Mouse (Mus musculus) hindbrain, embryonic 10.5 days (tissue): ENCODE measurements around the gene Srcap. TPM values are rescaled to one million over a fixed set of nuclear protein-coding genes. Genes with fewer than 3 reads are reported as not detected.

Experiments
- DNase-seq: peaks from one replicate; pipeline ENCODE4 v3.0.0-alpha.2; 2017; ENCODE audit warnings: low spot score
- H3K27ac ChIP-seq: fragments of 300-500 bp; sonication (generic); 2 replicates; pipeline ENCODE4 v1.5.1; 2016; ENCODE audit warnings: mild to moderate bottlenecking, moderate library complexity
- H3K27me3 ChIP-seq: fragments of 300-500 bp; sonication (generic); 2 replicates; pipeline ENCODE4 v1.6.1; 2016; ENCODE audit warnings: mild to moderate bottlenecking; ENCODE audit not compliant: poor library complexity, insufficient read depth, severe bottlenecking
- H3K36me3 ChIP-seq: fragments of 300-500 bp; sonication (generic); 2 replicates; pipeline ENCODE4 v1.6.1; 2016; ENCODE audit warnings: mild to moderate bottlenecking, moderate library complexity
- H3K4me1 ChIP-seq: fragments of 300-500 bp; sonication (generic); replicated peaks from 2 replicates; pipeline ENCODE4 v1.6.1; 2016; ENCODE audit warnings: mild to moderate bottlenecking
- H3K4me3 ChIP-seq: fragments of 300-500 bp; sonication (generic); 2 replicates; pipeline ENCODE4 v1.5.1; 2016; ENCODE audit warnings: mild to moderate bottlenecking, moderate library complexity
- H3K9me3 ChIP-seq: fragments of 300-500 bp; sonication (generic); 2 replicates; pipeline ENCODE4 v1.6.1; 2016; ENCODE audit warnings: mild to moderate bottlenecking, moderate library complexity
- WGBS: fragments of 180-500 bp; shearing (Covaris S2); methylation state at CpG from one replicate; pipeline ENCODE4 v1.1.7; 2016; 5-methylcytosine and 5-hydroxymethylcytosine counted together
- polyA plus RNA-seq: library from polyadenylated mRNA; unstranded; fragments of >200 nt; fragmentation: Nextera tagmentation; extraction: Ambion mirVana; gene quantifications from 2 replicates; pipeline ENCODE4 v1.2.1, GENCODE M21; 2016

The Srcap gene
- polyA plus RNA-seq, 1 experiment from 2014 or later = 71.4 TPM

- DNase-seq = no peak
- no peaks in the 10 kb centered on the region for H3K9me3 ChIP-seq
- peaks cover 93% of the 10 kb centered on the region for H3K36me3 ChIP-seq
- H3K4me3 ChIP-seq = no peak within 1 kb of the TSS
- H3K27ac ChIP-seq = no peak within 1 kb of the TSS
- H3K27me3 ChIP-seq = no peaks in the 10 kb centered on the region
- WGBS = 93% methylated on average over 5 of the region's 5 CpGs
- H3K4me1 ChIP-seq = no peaks in the 10 kb centered on the region
Measured at GRCm38 (mm10) chr7:127561340-127561858, 49.6 kb downstream of the Srcap start, which contains the start of gene Tmem265. Gene Tmem265, plus strand, starts transcription at chr7:127561390.

- no peaks in the 10 kb centered on the region for H3K9me3 ChIP-seq
- WGBS = 91% methylated on average over 6 of the region's 6 CpGs
- peaks cover 90% of the 10 kb centered on the region for H3K36me3 ChIP-seq
- H3K27me3 ChIP-seq = no peaks in the 10 kb centered on the region
- no peak for DNase-seq
- no peaks in the 10 kb centered on the region for H3K4me1 ChIP-seq
- no peak overlapping the region for H3K4me3 ChIP-seq
- no peak overlapping the region for H3K27ac ChIP-seq
Measured at GRCm38 (mm10) chr7:127564381-127565150, 52.8 kb downstream of the Srcap start.

- DNase-seq = peak; percentile 91
- H3K27ac ChIP-seq = peak within 1 kb of the TSS; percentile 94
- H3K27me3 ChIP-seq = no peaks in the 10 kb centered on the region
- WGBS = under 1% methylated on average over 17 of the region's 17 CpGs
- peak within 1 kb of the TSS; percentile 95 for H3K4me3 ChIP-seq
- peaks cover 26% of the 10 kb centered on the region for H3K4me1 ChIP-seq
- no peaks in the 10 kb centered on the region for H3K9me3 ChIP-seq
- H3K36me3 ChIP-seq = peaks cover 41% of the 10 kb centered on the region
Measured at GRCm38 (mm10) chr7:127572895-127573471, 61.2 kb downstream of the Srcap start, which contains the start of gene Phkg2. Gene Phkg2, plus strand, starts transcription at chr7:127573340.

- Histone ChIP-seq H3K27ac (peak overlapping the region; percentile 94), H3K4me3 (peak overlapping the region; percentile 95), H3K36me3 (peaks cover 43% of the 10 kb centered on the region), H3K4me1 (peaks cover 26% of the 10 kb centered on the region), H3K27me3 (no peaks in the 10 kb centered on the region), H3K9me3 (no peaks in the 10 kb centered on the region)
- DNase-seq = no peak
- WGBS = 1% methylated on average over 27 of the region's 28 CpGs
Measured at GRCm38 (mm10) chr7:127573503-127574008, 61.8 kb downstream of the Srcap start.

GRCm38 (mm10) chr7:127574115-127574514 lies 62.3 kb downstream of the Srcap start:
- peaks cover 42% of the 10 kb centered on the region for H3K36me3 ChIP-seq
- no peaks in the 10 kb centered on the region for H3K27me3 ChIP-seq
- H3K9me3 ChIP-seq = no peaks in the 10 kb centered on the region
- 27% methylated on average over 7 of the region's 7 CpGs for WGBS
- DNase-seq = no peak
- peak overlapping the region; percentile 95 for H3K4me3 ChIP-seq
- peak overlapping the region; percentile 94 for H3K27ac ChIP-seq
- peaks cover 26% of the 10 kb centered on the region for H3K4me1 ChIP-seq

GRCm38 (mm10) chr7:127583260-127583659 lies 71.5 kb downstream of the Srcap start:
- no peak overlapping the region for H3K4me3 ChIP-seq
- WGBS = 96% methylated on average over 6 of the region's 6 CpGs
- no peak for DNase-seq
- no peaks in the 10 kb centered on the region for H3K9me3 ChIP-seq
- H3K4me1 ChIP-seq = peaks cover 12% of the 10 kb centered on the region
- no peak overlapping the region for H3K27ac ChIP-seq
- H3K36me3 ChIP-seq = peaks cover 73% of the 10 kb centered on the region
- no peaks in the 10 kb centered on the region for H3K27me3 ChIP-seq

- Histone ChIP-seq H3K4me3 (no peak overlapping the region), H3K36me3 (peaks cover 64% of the 10 kb centered on the region), H3K27me3 (no peaks in the 10 kb centered on the region), H3K27ac (no peak overlapping the region), H3K9me3 (no peaks in the 10 kb centered on the region), H3K4me1 (peaks cover 22% of the 10 kb centered on the region)
- no peak for DNase-seq
- WGBS = 93% methylated on average over 7 of the region's 7 CpGs
Measured at GRCm38 (mm10) chr7:127585031-127585430, 73.2 kb downstream of the Srcap start.

GRCm38 (mm10) chr7:127586149-127586548 lies 74.4 kb downstream of the Srcap start:
- Histone ChIP-seq H3K36me3 (peaks cover 64% of the 10 kb centered on the region), H3K27me3 (no peaks in the 10 kb centered on the region), H3K27ac (no peak overlapping the region), H3K9me3 (no peaks in the 10 kb centered on the region), H3K4me3 (no peak overlapping the region), H3K4me1 (peaks cover 22% of the 10 kb centered on the region)
- WGBS = 91% methylated on average over 6 of the region's 6 CpGs
- DNase-seq = no peak

GRCm38 (mm10) chr7:127587196-127587595 lies 75.4 kb downstream of the Srcap start:
- WGBS = 76% methylated on average over 5 of the region's 5 CpGs
- peak overlapping the region; percentile 92 for H3K4me3 ChIP-seq
- H3K27me3 ChIP-seq = no peaks in the 10 kb centered on the region
- no peak for DNase-seq
- peak overlapping the region; percentile 90 for H3K27ac ChIP-seq
- peaks cover 64% of the 10 kb centered on the region for H3K36me3 ChIP-seq
- H3K4me1 ChIP-seq = peaks cover 22% of the 10 kb centered on the region
- H3K9me3 ChIP-seq = no peaks in the 10 kb centered on the region

- Histone ChIP-seq H3K9me3 (no peaks in the 10 kb centered on the region), H3K27me3 (no peaks in the 10 kb centered on the region), H3K27ac (peak within 1 kb of the TSS; percentile 90), H3K4me1 (peaks cover 22% of the 10 kb centered on the region), H3K4me3 (peak within 1 kb of the TSS; percentile 92), H3K36me3 (peaks cover 64% of the 10 kb centered on the region)
- DNase-seq = peak; percentile 96
- under 1% methylated on average over 50 of the region's 50 CpGs for WGBS
Measured at GRCm38 (mm10) chr7:127588011-127588871, 76.5 kb downstream of the Srcap start, which contains the start of the genes Ccdc189 and Rnf40. Gene Ccdc189, minus strand, starts transcription at chr7:127588595. Gene Rnf40, plus strand, starts transcription at chr7:127588767.

- 7% methylated on average over 29 of the region's 29 CpGs for WGBS
- Histone ChIP-seq H3K27ac (peak overlapping the region; percentile 90), H3K4me3 (peak overlapping the region; percentile 92), H3K4me1 (peaks cover 22% of the 10 kb centered on the region), H3K27me3 (no peaks in the 10 kb centered on the region), H3K9me3 (no peaks in the 10 kb centered on the region), H3K36me3 (peaks cover 64% of the 10 kb centered on the region)
- DNase-seq = no peak
Measured at GRCm38 (mm10) chr7:127588901-127589300, 77.1 kb downstream of the Srcap start.

GRCm38 (mm10) chr7:127589637-127590036 lies 77.9 kb downstream of the Srcap start:
- Histone ChIP-seq H3K4me1 (peaks cover 22% of the 10 kb centered on the region), H3K27ac (no peak overlapping the region), H3K27me3 (no peaks in the 10 kb centered on the region), H3K36me3 (peaks cover 64% of the 10 kb centered on the region), H3K9me3 (no peaks in the 10 kb centered on the region), H3K4me3 (peak overlapping the region; percentile 92)
- WGBS = 94% methylated on average over 9 of the region's 9 CpGs
- DNase-seq = no peak
